Mouse (Mus musculus) brain, embryonic 14.5 days (tissue): ENCODE data around the gene Cxcr1.

Source experiments
- CTCF ChIP-seq: fragments of 200-500 bp; IDR thresholded peaks from 2 replicates; pipeline ENCODE4 v1.5.1; 2012; ENCODE audit warnings: inconsistent platforms, mild to moderate bottlenecking, moderate library complexity, borderline replicate concordance; ENCODE audit not compliant: insufficient read depth, insufficient read length; ENCODE audit errors: extremely low read depth
- POLR2A ChIP-seq: fragments of 200-500 bp; IDR thresholded peaks from 2 replicates; pipeline ENCODE4 v1.6.1; 2012; ENCODE audit warnings: mild to moderate bottlenecking, inconsistent platforms, borderline replicate concordance; ENCODE audit not compliant: poor library complexity, insufficient read depth, insufficient read length, severe bottlenecking; ENCODE audit errors: extremely low read depth

- no peak for TF ChIP-seq CTCF
- TF ChIP-seq POLR2A: no peak
Observed at GRCm38 (mm10) chr1:74239618-74240017, 45.2 kb upstream of the Cxcr1 start.
